Mouse (Mus musculus) T-helper 17 cell (primary cell): ENCODE measurements around the gene Ces1e.
"Not testable (repeated sequence)": the region's sequence is repeated elsewhere in the genome, so short reads cannot be mapped to it uniquely, and the experiment has no call there.

Experiments used
- in situ Hi-C, 2 experiments: fragments of 300-600 bp; cut with MboI, MseI; formaldehyde crosslinking; loops; 1 replicate in 1 of 2; 2 replicates in 1 of 2; pipeline ENCODE4 v1.15.1; 2025; ENCODE audit warnings: high pct_unique_total_duplicates in 2 of 2

Ces1e gene

DNA sequence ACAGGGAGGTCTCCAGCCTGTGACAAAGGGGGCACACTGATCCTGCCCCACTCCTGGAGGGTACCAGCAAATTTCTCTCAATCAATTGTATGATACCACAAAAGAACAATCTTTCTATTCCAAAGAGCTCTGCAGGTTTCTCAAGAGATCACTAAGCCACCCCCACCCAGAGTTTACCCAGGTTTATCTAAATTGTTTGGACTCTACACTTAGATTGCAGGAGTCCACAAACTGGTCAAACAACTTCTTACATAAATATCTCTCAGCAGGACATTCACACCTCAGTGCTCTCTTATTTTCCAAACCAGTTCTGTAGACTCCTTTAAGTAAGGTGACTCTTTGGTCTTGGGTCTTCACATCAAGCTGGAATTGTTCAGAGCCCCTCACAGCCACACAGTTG lies at the start of gene Ces1e:
TSS of gene Ces1e (minus strand) at position 174 of the 400 bp plus-strand sequence.
- in situ Hi-C loops = no loop called here

DNA sequence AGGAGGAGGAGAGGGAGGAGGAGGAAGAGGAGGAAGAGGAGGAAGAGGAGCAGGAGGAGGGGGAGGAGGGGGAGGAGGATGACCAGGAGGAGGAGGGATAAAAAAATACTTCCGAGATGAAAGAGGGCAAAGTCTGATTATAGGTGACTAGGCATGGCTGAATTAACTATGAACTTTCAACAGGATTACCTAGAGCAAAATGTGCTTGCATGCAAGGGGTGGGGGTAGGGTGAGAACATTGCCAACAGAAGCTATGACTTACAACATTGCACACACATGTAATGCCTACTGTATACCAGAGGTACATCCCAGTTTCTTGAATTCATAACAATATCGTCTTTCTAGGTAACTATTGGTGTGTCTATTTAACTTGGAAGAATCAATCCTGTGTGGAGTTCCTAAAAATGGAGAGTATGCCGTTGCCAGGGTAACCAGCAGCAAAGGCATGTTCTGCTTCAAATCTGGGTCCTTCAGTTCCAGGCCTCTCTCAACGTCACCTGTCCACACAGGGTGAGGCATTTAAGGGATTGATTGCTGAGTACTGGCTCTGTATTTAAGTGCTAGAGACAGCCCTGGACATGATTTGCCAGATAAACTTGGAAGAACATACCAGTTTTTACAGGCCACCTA lies 48.9 kb upstream of the Ces1e start:
- in situ Hi-C loops = no loop called here

DNA sequence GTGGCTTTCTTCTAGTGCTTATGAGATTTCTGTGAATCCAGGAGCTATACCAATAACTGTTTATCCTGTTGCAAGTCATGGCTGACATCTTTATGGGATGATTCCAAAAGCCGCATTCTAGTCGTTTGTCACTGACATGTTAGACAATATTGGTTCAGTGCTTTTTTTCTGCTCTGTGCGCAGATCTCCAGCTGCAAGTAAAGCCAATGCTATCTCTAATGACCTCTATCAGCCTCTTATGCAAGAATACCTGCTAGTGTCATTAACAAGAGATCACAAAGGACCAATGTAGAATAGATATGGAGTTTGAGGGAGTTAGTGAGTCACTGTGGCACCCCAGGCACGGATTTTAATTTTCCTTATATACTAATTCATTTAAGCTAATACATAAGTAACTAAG lies 45.2 kb upstream of the Ces1e start:
- in situ Hi-C loops = no loop called here

DNA sequence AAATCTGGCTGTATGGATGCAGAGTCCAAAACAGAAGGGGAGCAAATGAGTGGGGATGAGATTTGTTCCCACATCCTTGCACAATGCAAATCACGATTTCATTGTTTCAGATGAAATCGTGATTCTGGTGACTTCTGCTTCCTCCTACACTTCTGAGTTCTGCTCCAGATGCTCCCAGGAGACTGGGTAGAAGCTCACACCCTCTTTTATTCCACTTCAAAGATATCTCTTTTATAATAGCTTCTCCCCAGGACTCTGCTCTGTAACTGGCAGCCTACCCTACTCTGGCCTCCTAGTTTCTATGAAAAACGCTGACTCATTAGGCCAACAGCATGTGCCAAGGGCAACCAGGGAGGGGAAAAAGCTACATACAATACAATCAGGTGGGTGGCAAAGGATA lies 43.9 kb upstream of the Ces1e start:
- in situ Hi-C loops = no loop called here

DNA sequence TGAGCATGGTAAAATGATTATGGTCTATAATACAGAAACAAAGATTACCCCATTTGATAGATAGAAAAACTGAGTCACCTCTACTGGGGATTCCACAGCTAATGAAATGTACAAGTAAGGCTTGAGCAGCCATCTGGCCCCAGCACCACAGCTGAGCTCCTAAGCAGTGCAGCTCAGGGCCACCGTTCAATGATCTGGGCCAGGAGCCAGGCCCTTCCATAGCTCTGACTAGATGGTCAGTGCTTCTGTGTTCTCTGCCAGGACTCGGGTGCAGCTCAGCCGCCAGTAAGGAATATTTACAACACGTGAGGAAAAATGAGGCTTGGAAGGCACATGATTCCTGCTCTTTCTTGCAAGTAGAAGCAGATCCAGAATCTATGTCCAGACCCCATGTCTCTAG lies 43.3 kb upstream of the Ces1e start:
- in situ Hi-C loops = no loop called here

DNA sequence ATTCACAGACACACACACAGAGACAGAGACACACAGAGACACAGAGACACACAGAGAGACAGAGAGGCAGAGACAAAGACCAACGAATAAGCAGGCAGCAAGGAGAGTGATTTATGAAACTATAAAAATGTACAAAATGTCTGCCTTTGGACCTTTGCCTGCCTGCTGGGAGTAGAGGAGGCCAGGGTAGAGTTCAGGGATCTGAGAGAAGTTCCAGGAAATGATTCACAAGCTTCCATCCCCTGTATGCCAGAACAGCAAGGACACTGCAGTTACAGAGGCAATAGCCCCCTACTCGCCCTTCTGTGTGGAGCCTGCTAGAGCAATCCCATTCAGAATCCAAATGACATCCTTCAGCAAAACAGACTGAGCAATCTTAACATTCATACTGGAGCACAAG lies 32.0 kb upstream of the Ces1e start:
- in situ Hi-C loops = no loop called here

DNA sequence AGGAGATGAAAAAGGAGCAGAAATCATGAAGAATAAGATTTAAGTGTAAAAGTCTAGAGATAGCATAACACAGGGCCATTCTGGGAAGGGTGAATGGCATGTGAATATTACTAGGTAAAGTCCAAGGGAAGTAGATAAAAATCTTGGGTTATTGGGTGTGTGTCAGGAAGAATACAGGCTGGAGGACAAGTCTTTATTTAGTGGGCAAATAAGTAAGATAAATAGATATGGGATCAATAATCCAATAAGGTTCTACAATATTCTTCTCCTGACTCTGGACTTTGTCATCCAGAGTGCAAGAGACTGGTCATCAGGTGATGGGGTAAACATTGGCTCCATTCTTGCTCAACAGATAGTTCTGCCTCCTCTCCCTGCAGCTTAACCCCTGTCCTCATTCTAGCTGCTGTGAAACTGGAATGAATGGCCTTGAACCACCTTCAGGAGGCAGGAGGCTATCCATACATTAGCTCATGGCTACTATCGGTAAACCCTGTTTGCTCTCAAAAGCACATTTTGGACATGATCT lies 23.0 kb upstream of the Ces1e start:
- in situ Hi-C loops = no loop called here

DNA sequence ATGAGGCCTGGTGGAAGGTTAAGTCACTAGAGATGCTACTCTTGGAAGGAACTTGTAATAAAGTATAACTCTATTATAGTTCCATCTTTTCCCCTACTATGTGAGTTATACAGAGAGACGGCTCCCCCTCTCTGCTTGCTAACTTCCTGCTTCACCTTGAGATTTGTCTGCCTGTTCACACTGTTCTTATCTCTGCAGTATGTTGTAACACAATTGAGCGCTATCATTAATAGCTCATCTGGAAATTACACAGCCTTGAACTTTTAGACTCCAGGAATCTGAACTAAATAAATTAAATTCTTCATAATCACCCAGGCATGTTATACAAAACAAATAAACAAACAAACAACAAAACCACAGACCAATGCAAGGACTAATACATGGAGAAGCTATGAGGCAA lies 16.6 kb upstream of the Ces1e start:
- in situ Hi-C loops = no loop called here

DNA sequence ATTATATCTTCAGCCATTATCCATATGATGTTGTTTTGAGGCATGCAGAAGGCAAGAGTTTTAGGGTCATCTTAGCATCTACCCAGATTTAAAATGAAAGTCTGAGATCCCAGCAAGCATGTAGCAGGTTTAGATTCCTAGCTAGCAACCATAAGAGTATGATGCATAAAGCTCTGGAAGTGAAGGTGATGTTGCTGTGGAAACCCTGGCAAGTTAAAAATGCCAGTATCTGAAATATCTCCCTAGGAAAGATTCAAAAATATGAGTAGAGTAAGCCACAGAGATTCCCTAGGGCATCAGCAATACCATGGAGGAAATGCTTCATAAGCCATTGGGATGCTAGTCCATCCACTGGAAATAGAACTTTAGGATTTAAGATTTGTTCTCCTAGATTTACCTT lies 10.5 kb upstream of the Ces1e start:
- in situ Hi-C loops = no loop called here

DNA sequence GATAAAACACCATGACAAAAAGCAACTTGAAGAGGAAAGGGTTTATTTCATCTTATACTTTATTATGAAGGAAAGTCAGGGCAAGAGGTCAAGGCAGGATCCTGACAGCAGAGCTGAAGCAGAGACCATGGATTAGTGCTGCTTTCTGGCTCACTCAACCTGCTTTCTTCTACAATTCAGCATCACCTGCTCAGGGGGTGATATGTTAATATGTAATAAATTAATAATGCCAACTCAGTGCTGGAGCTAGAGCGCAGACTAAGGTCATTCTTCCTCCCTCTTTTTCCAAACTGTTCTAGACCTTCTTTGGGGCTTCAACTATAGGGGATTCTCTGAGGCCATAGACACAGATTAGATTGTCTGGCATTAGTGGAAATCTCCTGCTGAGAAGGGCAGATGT lies 6.3 kb upstream of the Ces1e start:
- in situ Hi-C loops = no loop called here

DNA sequence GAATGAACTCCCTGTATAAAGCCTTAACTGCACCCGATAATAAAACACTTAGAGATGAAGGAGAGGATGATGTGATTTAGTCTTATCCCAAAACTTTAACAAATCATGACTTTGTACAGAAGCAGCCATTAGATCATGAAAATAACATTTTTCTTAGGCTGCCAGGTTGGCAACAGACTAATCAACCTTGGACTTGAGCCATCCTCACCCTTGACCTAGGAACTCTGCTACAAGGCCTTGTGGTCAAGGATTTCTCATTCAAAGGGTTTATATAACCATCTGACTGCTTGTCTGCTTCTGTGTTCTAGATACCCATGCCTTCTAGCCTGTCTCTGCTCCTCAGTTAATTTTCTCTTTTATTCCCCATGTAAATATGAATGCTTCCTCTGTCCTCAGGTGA lies 5.3 kb upstream of the Ces1e start:
- in situ Hi-C loops = no loop called here

DNA sequence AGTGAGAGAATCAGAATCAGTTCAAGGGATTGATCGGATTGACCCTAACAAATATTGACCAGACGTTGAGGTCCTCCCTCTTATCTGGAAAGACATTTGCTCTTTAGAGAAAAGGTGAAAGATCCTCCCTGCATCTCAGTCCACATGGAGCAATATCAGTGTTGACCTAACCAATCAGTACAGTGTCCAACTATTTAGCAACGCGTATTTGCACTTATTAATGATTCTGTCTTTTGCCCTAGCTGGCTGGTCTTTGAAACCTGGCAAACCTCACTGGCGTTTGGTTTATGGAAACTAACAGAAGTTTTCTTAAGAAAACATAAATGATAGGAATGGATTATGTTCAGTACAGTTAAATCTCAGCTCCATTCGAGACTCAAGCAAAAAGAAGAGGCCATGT lies 4.6 kb upstream of the Ces1e start:
- in situ Hi-C loops = no loop called here

DNA sequence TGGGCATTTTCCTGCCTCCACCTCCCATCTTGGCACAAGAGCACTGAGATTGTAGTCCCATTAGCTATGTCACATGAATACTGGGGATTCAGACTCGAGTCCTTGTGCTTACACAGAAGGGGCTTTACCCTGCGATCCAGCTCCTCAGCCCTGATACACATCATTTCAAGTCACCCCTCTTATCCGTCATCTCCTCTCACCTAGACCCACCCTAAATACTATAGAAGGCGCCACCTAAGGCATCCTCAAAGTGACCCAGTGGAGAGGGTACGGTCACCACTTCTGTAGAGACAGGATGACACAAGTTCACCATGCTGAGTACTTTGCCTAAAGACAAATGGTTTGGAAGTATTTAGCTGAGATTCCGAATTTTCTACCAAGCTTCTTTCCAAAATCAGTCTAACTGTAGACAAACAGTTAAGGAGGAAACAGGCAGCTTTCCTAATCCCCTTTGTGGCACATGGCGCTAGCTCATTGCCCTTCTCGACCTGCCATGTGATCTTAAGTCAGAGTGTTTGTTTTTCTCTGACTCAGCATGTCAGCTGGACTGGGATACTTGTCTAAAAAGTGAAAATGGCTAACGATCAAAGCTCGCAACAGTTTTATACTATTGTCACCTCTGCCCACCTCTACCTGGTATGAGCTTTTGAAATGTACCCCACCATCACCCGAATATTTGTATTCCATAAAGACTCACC lies 597 bp downstream of the Ces1e start:
- in situ Hi-C loops = no loop called here

DNA sequence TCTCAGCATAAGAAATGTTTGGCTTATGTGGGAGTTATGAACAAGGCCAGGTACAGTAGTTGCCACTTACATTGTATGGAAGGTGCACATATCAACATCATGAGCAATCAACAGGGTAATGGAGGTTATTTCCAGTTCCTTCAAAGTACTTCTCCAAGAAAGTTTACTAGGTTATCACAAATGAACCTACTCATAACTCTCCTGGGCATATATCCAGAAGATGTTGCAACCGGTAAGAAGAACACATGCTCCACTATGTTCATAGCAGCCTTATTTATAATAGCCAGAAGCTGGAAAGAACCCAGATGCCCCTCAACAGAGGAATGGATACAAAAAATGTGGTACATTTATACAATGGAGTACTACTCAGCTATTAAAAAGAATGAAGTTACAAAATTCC lies 2.9 kb downstream of the Ces1e start:
- in situ Hi-C loops = not testable (repeated sequence)

DNA sequence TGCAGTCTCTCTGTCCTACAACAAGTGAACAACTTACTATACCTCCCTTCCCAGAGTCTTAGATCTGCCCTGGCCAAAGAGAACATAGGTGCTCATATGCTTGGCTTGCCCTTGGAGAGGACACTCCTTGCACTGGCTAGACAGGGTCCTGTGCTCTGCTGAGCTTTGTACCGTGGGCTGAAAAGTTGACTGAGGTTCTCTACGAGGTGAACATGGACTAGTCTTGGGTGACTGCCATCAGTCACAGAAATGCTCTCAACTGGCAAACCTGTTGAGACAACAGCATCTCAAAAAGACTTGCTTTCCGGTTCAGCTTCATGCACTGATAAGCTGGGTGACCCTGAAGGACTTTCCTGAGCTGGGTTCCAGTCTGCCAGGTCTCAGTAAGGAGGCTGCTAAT lies 7.5 kb downstream of the Ces1e start:
- in situ Hi-C loops = no loop called here

DNA sequence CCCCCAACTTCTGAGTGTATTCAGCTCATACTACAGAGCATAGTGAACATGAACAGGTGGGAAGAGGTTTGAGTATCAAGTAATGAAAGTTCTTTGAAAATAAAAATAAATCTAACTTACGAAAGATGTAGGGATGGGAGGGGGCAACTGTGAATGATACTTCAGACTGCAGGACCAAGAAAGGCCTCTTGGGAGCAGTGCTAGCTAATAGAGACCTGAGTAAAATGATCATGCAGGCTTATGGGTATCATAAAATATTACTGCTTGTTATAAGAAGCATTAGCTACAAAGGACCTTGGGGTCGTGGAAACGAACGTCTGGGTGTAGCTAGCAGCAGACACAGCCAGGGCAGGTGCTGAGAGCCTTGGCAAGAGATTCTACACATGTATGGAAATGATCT lies 11.6 kb downstream of the Ces1e start:
- in situ Hi-C loops = no loop called here

DNA sequence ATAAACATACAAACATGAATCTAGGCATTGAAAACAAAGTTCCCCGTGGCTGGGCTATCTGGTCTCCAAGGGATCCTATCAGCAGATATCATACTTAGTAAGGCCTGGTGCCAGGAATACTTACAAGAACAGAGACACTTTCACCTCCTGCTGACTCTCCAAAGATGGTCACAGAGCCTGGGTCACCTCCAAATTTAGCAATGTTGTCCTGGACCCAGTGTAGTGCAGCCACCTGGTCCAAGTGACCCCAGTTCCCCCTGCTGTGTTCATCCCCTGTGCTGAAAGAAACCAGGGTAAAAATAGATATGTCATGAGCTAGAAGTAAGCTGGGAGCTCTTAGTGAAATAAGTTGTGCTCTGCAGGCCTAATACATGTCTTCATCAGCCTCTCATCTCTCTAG lies 12.0 kb downstream of the Ces1e start:
- in situ Hi-C loops = no loop called here

DNA sequence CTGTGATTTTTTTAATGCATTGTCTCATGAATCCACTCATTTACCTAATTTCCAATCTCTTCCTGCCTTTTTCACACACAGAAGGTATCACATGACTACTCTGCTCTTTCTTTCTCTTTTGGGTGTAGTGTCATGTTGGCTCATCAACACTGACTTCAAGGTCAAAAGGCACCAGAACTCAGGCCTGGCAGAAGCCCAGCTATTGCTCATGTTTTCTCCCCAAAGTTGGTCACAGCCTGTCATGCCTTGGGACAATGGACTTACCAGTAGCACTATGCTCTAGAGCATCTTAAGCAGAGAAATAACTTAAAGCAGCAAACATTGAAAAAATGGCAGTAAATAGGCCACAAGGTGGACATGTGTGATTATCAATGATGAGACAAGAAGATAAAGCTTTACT lies 18.3 kb downstream of the Ces1e start:
- in situ Hi-C loops = no loop called here

DNA sequence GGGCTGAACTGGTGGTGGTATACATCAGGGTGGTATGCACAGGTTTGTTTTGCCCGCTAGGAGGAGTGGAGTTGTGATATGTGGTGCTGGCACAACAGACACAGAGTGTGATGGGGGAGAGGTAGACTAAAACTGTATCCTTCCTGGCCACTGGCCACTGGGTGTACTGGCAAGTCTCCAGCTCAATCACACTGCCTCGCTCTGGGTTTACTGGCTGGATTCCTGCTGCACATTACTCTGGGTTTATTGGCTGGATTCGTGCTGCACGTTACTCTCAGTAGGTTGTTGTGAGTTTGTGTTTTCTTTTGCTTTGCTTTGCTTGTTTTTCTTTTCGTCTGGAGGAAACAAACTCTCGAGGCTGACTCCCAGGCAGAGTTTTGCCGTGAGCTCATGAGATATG lies 30.3 kb downstream of the Ces1e start:
- in situ Hi-C loops = not testable (repeated sequence)

DNA sequence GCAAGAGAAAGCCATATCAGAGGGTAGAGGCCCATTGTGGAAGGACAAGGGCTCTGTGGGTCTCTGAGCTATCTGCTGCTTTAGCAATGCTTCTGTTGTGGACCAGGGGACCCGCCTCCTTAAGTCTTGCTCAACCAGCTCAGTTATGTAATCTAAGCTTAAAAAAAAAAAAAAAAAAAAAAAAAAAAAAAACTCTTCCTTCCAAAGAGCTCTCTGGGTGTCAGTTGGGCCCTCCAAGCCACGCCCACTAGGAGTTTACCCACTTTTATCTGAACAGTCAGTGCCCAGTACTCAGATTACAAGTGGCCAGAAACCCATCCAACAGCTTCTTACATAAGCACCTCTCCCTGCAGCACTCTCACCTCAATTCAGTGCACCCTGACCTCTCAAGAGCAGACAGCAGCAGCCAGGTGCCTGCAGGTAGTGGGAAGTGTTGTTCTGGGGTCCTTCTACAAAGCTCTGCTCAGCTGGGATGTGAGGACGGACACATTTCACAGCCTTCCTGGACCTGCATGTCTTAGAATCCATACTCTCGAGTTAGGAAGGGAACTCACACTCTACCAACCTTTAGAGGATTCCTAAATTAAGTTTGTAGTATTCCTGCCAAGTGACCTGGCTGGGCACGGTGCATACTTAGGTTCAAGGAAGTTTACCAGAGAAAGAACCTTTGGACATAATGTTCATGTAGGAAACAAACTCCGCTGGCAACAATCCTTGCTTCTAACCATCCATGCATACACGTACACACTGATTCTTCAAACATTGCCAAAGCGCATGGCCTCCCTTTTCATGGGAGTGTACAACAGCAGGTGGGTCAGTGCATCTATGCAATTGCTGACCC lies 31.5 kb downstream of the Ces1e start, which contains the start of gene Ces1d:
TSS of gene Ces1d (minus strand) at position 154 of the 841 bp plus-strand sequence.
- in situ Hi-C loops = no loop called here

DNA sequence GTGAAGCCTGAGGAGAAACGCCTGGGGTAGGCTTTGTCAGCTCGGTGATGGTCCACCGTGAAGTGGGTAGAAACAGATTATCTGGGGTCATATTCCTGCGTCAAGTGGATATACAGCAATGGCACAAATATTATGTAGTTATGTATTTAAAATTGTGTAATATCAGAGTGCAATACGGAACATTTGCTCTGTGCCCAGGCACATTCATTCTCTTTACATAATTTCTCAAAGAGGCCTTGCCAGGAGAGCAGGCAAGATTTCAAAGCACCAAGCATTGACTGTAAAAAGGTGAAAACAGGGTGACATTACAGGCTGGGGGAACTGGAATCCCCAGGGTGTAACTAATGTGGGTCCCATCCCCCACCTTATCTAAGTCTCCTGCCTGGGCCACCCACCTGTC lies 33.0 kb downstream of the Ces1e start:
- in situ Hi-C loops = no loop called here

DNA sequence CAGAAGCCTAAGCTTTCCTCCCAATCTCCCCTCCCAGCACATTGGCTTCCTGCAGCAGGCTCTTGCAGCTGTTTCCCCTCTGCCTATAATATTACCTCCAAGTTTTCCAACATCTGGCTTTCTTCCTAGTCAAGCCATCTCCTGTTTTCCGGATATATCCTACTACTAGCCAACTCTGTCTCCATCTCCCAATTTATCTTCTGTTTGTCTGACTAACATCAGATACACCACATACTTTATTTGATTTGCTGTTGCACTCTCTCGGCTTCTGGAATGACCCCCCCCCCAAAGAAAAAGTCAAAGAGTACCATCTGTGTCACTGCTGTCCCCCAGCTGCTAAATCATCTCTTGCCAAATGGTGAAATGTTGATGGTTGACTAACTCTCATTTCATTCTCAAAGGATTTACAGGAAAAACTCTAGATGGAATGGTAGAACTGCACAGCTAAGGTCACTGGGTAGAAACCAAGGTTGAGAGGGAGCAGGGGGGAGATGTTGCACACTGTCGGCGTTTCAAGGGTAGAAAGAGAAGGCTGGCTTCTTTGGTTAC lies 48.8 kb downstream of the Ces1e start:
- in situ Hi-C loops = no loop called here
